Mouse (Mus musculus) bone marrow, adult 2 months (tissue): ENCODE data around the gene Ntrk3.

ENCODE experiments used
- CTCF ChIP-seq: fragments of 200-500 bp; IDR thresholded peaks from 2 replicates; pipeline ENCODE4 v1.5.1; 2011; ENCODE audit warnings: low read length, control low read depth; ENCODE audit not compliant: control insufficient read depth, insufficient read depth
- POLR2A ChIP-seq: fragments of 200-500 bp; IDR thresholded peaks from 2 replicates; pipeline ENCODE4 v1.6.1; 2011; ENCODE audit warnings: low read depth, mild to moderate bottlenecking, control low read depth, low read length, borderline replicate concordance; ENCODE audit not compliant: control insufficient read depth

DNA sequence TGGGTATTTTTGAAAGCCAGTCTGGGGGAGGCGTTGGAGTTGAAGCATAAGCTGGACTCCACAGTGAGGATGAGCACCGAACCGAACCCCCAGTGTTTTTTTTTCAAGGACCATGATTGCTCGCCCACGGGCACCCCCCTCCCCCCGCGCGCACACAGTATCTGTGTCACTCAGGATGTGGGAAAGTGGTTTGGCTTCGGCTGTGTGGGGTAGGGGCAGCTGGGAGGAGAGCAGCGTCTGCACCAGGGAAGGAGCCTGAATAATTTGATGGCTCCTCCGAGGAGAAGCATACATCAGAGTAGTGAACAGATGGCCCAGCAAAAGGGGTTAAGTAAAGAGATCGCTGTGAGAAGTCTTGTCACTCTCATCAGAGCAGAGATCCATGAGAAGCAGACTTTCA lies 139.7 kb downstream of the Ntrk3 start:
- TF ChIP-seq CTCF (no peak), POLR2A (no peak)
